Mouse (Mus musculus): ENCODE data around the gene Clstn3. TPM values are rescaled to one million over a fixed set of nuclear protein-coding genes. Genes with fewer than 3 reads are reported as not detected.
"Not testable (repeated sequence)": the region's sequence is repeated elsewhere in the genome, so short reads cannot be mapped to it uniquely, and the experiment has no call there.

The Clstn3 gene
- total RNA-seq, 2 experiments from 2014 or later: 358 to 362 TPM

DNA sequence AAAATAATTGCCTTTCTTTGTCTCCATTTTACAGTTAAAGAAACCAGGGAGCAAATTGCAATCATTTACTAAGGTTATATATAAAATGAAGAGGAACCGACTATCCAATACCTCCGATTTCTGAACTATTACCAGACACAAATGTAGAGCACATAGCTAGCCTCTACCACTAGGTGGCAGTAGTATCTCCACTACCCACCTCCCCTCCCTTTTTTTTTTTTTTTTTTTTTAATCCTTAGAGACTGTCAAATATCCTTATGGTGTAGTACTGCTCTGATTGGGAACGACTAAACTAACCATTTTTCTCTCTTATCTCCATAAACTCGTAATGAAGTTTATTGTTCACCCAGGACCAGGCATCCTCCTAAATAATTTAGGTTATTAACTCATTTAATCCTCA lies 15.7 kb upstream of the Clstn3 start:
- DNase-seq (ENCODE audit: low spot score in 2 of 2): no peak

DNA sequence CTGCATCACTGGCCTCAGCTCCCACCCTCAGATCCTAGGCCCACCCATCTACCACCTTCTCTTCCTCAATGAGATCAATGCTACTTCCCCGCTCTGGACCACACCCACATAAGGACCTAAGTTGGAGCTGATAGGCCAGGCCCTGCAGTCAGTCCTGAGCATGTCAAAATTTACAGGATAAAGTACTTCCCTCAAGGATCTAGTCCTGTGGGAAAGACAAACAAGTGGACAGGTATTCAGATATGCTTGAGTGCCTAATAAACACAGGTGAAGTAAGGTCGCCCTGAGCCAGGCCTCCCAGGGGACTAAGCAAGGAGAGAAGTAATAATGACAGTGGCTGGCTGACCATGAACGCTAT lies 15.0 kb upstream of the Clstn3 start:
- DNase-seq (ENCODE audit: low spot score in 2 of 2): no peak

GRCm38 (mm10) chr6:124478874-124479572 lies 14.4 kb upstream of the Clstn3 start:
- DNase-seq (ENCODE audit: low spot score in 2 of 2): no peak

DNA sequence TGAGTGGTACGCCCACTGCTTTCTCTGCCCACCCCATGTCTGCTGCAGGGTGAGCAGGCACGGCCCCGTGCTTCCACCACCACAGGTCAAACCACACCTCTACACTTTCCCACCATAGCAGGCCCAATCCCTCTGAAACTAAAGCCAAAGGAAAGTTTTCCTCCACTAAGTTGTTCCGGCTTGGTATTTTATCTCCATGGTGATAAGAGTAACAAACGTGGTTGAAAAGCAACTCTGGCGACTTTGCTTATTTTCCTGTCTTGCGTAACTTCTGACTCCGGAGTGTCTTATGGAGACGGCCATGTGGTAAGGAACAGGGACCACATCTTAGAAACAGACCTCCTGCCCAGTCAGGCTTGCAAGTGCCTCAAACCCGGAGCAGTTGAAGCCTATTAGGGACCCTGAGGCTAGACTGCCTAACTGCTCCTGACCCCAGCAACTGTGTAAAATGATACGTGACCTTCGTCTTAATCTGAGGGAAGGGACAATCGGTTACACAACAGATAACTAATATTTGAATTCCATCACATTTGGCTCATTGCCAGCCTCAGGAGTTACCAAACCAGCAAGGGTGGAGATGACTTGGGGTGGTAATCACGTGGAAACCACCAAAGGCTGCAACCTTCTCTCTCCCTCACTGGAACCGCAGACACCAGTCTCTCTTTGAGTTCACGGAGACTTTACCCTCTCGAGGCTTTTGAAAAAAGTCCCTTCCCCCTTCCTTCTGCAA lies 13.5 kb upstream of the Clstn3 start:
- DNase-seq (ENCODE audit: low spot score in 2 of 2): no peak

DNA sequence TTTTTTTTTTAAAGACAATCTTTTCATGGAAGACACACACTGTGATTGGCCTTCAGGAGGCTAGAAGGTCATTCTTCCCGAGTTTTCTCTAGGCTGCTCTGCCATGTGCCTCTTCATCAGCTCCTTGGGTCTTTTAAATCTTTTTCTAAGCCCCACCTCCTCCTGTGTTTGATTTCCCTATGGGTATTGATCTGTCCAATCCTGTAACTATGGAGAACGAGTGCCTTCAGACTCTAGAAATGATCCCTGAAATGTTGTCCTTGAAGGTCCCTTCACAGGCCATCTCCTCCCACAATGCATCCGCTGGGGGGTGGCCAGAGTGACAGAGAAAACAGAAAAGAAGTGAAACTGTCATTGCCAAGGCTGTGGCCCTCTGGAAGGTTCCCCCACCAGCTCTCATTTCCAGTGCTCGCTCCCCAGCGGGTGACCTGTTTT lies 12.6 kb upstream of the Clstn3 start:
- DNase-seq (ENCODE audit: low spot score in 2 of 2): no peak

- DNase-seq (ENCODE audit: low spot score in 2 of 2): no peak
These were observed 12.2 kb upstream of the Clstn3 start for GRCm38 (mm10) chr6:124476796-124477195.

DNA sequence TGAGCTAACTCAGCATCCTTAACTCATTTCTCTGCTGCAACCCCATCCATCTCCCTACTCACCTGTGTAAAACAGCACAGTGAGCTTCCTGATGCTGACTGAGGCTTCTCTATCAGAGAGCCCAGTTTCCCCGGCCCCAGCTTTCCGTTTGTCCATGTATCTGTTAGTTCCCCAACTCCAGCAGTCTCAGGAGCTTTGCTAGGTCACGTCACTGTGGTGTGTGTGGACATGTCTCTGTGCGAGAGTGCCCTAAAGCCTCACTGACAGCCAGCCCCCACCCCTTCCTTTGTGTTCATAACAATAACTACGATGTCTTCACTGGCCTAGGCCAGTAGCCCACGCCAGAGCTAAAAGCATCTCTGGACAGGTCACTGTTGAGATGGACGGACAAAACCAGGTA lies 11.6 kb upstream of the Clstn3 start:
- no peak for DNase-seq (ENCODE audit: low spot score in 2 of 2)

DNA sequence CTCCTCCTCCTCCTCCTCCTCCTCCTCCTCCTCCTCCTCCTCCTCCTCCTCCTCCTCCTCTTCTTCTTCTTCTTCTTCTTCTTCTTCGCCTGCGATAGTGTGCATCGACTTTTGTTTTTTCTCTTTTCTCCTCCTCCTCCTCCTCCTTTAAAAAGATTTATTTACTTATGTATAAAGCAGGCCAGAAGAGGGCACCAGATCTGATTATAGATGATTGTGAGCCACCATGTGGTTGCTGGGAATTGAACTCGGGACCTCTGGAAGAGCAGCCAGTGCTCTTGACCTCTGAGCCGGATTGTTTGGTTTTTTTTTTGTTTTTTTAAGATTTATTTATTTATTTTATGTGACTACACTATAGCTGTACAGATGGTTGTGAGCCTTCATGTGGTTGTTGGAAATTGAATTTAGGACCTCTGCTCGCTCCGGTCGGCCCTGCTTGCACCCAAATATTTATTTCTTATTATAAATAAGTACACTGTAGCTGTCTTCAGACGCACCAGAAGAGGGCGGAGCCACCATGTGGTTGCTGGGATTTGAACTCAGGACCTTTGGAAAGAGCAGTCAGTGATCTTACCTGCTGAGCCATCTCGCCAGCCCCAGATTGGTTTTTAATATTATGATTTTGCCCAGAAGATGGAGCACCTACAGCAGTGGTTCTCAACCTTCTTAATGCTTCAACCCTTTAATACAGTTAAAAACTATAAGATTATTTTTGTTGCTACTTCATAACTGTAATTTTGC lies 10.9 kb upstream of the Clstn3 start:
- DNase-seq (ENCODE audit: low spot score in 2 of 2): not testable (repeated sequence)

DNA sequence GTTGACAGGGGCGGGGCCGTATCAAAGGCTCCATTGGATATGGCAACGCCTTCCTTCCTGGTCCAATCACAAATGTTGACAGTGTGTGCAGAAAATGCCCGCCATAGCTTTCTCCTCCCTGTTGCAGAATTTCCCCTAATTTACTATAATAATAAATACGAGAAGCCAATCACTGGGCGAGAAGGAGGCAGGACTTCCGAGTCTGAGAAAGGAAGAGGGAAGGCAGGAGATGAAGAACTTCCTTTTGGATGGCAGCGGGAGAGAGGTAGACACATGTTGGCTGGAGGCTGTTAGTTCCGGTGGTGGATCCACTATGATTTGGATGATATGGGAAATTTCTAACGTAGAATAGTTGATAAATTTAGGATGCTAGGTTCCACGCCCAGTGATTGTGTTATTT lies 10.0 kb upstream of the Clstn3 start:
- no peak for DNase-seq (ENCODE audit: low spot score in 2 of 2)

GRCm38 (mm10) chr6:124472801-124473200 lies 8.2 kb upstream of the Clstn3 start:
- DNase-seq (ENCODE audit: low spot score in 2 of 2): peak; percentile 53 to 61

- DNase-seq (ENCODE audit: low spot score in 2 of 2): not testable (repeated sequence)
These were observed 7.4 kb upstream of the Clstn3 start for GRCm38 (mm10) chr6:124471783-124472638.

- no peak for DNase-seq (ENCODE audit: low spot score in 2 of 2)
These were observed 6.5 kb upstream of the Clstn3 start for GRCm38 (mm10) chr6:124471121-124471520.

DNA sequence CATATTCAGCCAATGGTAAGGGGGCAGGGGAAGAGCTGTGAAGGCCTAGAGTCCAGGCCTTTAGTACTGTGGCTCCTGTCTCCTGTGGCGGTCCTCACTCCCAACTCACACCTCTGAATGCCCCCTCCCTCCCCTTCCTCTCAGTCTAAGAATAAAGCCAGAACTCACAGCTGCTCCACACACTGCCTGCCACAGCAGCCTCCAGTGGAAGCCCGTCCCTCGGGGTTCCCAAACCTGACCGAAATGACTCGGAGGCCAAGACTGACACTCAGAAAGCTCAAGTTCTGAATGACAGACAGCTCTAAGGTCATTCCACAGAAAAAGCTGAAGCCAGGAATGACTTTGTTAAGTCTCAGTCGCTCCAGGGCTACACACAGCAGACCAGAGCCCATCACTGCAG lies 1.1 kb upstream of the Clstn3 start:
- no peak for DNase-seq (ENCODE audit: low spot score in 2 of 2)

- no peak for DNase-seq (ENCODE audit: low spot score in 2 of 2)
These were observed 705 bp upstream of the Clstn3 start for GRCm38 (mm10) chr6:124465299-124465698.

DNA sequence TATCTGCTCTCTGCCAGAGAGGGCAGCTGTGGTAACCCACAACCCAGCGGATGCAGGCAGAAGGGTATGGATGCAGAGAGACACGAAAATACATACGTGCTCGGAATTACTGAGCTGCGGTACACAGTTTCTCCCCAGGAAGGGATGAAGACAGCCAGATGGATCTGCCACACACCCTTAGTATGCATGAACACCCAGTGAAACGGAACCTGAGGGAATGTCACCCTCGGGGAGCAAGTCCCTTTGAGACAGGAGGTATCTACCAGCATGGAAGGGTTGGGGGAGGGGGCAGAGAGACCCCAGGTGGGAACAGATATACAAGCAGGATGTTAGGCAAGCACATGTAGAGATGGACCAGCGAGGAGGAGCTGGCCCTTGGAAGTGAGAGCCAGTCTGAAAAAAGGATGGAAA lies 708 bp downstream of the Clstn3 start:
- DNase-seq (ENCODE audit: low spot score in 2 of 2): peak in 1 of 2 experiments; percentile 25

DNA sequence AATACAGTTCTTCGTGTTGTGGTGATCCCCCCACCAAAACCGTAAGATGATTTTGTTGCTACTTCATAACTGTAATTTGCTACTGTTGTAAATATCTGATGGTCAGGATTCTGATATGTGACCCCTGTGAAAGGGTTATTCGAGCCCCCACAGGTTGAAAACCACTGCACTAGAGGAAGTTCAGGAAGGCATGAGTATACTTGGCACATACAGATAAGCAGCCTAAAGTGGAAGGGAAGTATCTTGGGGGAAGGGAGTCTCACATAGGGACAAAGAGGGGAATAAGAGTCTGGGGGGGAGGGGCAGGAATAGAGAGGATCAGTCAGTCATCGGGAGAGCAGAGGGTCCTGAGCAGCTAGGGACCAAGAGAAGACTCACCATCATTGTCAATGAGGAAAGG lies 5.2 kb downstream of the Clstn3 start:
- no peak for DNase-seq (ENCODE audit: low spot score in 2 of 2)

- no peak for DNase-seq (ENCODE audit: low spot score in 2 of 2)
These were observed 6.1 kb downstream of the Clstn3 start for GRCm38 (mm10) chr6:124458505-124458904.

DNA sequence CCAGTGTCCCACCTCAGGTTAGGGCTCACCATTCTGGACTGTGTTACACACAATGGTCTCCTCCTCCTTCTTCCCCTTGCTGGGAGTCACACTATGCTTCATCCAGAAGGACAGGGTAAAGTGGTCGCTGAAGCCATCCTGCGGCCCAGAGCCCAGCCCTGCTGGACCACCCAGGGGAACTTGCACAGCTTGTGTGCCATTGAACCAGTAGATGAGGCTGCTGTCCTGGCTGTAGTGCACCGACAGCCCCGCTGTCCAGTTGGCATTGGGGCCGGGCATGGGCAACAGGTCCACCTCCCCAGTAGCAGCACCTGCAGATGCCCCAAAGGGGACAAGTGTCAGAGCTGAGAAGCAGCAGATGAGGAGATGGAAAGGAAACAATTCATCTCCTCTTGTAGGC lies 6.8 kb downstream of the Clstn3 start:
- DNase-seq (ENCODE audit: low spot score in 2 of 2): no peak

DNA sequence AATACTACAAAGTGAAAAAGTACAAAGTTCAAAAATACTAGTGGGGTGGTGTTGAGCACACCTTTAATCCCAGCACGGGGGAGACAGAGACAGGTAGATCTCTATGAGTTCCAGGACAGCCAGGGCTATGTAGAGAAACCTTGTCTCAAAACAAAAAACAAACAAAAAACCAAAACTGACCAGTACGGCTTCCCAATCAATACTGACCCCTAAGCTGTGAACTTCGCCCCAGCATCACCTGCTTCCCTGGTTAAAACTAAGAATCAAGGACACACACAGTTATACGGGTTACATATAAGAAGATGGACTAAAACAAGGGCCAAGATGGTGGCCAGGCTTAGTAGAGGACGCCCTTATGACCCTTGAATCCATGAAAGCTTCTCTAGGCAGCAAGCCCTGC lies 8.4 kb downstream of the Clstn3 start:
- DNase-seq (ENCODE audit: low spot score in 2 of 2): no peak

DNA sequence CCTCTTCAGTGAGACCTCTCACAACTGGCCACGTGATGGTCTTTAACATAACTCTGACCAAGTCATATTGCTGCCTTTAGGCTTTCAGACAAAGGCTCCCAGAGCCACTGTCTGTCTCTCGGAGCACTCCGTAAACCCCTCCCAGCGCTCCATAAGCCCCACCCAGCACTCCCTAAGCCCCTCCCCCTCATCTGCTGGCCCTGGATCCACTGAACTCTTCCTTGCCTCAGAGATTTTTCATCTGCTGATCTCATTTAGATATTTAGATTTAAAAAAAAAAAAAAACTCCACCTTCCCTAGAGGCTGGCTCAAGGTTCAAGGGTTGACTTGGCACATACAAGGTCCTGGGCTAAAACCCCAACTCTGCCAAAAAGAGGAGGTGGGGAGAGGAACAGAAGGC lies 10.8 kb downstream of the Clstn3 start:
- DNase-seq (ENCODE audit: low spot score in 2 of 2): no peak

GRCm38 (mm10) chr6:124451995-124452394 lies 12.6 kb downstream of the Clstn3 start:
- no peak for DNase-seq (ENCODE audit: low spot score in 2 of 2)
